Mouse (Mus musculus): ENCODE measurements at regions not wholly inside any gene's neighbourhood (a gene's known extent, or its start where the extent isn't known, plus 50 kb on each side); places are given as distances from the start of the nearest gene placed in this dataset.

DNA sequence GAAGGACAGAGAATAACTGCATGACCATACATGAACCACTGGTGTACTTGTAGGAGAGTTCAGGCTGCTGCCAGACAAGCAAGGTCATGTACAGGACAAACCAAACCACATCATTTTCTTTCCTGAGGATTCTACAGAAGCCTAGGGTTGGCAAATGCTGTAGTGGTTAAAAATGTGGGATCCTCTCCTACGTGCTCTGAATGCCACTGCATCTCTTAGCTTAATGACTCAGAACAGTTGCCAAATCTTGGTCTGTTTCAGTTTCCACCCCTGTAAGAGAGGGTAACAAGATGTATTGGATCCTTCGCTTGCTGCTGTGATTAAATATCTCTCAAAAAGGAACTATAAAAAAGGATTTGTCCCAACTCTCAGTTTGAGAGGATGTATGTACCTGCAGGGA is 938.1 kb downstream of the 4930444P10Rik start:
- Histone ChIP-seq H3K4me1 (no peaks in the 10 kb centered on the region), H3K9me3 (replicated peaks) (no peaks in the 10 kb centered on the region), H3K27ac (no peak overlapping the region), H3K4me3 (no peak overlapping the region), H3K9ac (no peak overlapping the region), H3K36me3 (no peaks in the 10 kb centered on the region), H3K27me3 (no peaks in the 10 kb centered on the region), H3K4me2 (replicated peaks) (no peak overlapping the region)
- no peak for ATAC-seq (ENCODE audit: low FRiP score)
- 89% methylated on average over 2 of the region's 2 CpGs for WGBS

- ATAC-seq (ENCODE audit: low FRiP score) = no peak
- 91% methylated on average over 2 of the region's 2 CpGs for WGBS
Observed at GRCm38 (mm10) chr1:15153952-15154351, 939.2 kb downstream of the 4930444P10Rik start.

GRCm38 (mm10) chr1:15143922-15144591 is 949.1 kb downstream of the 4930444P10Rik start:
- 90% methylated on average over 1 of the region's 1 CpGs for WGBS
- Histone ChIP-seq H3K4me3 (no peak overlapping the region), H3K27ac (no peak overlapping the region), H3K36me3 (no peaks in the 10 kb centered on the region), H3K4me1 (no peaks in the 10 kb centered on the region), H3K9ac (no peak overlapping the region), H3K4me2 (replicated peaks) (no peak overlapping the region), H3K9me3 (replicated peaks) (no peaks in the 10 kb centered on the region), H3K27me3 (no peaks in the 10 kb centered on the region)
- ATAC-seq (ENCODE audit: low FRiP score) = no peak

More at GRCm38 (mm10) chr1:15153952-15154351, 939.2 kb downstream of the 4930444P10Rik start:
- Histone ChIP-seq H3K4me3 (no peak overlapping the region), H3K9ac (no peak overlapping the region), H3K9me3 (replicated peaks) (no peaks in the 10 kb centered on the region), H3K36me3 (no peaks in the 10 kb centered on the region), H3K4me2 (replicated peaks) (no peak overlapping the region), H3K4me1 (no peaks in the 10 kb centered on the region), H3K27me3 (no peaks in the 10 kb centered on the region), H3K27ac (no peak overlapping the region)

DNA sequence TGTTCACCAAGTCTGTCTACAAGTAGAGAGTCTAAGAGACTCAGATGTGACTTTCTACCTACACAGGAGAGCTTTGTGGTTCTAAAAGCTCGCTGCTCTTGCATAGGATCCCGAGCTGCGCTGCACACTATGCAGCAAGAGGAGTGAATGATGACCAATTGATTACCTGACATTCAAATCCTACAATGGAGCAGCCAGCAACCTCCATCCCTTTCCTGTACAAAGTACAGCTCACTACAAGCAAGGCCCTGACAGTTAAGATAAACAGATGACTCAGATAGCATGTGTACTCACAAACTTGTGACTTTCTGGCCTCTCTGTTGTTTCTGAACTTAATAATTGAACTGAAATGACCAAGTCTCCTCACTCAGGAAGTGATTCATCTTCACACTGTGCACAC is 974.7 kb downstream of the 4930444P10Rik start:
- H3K27ac ChIP-seq = no peak overlapping the region
- no peak overlapping the region for H3K4me3 ChIP-seq
- ATAC-seq (ENCODE audit: low FRiP score) = no peak
- WGBS = 81% methylated on average over 3 of the region's 3 CpGs
- no peak overlapping the region for H3K9ac ChIP-seq
- H3K36me3 ChIP-seq = no peaks in the 10 kb centered on the region
- H3K9me3 ChIP-seq (replicated peaks) = no peaks in the 10 kb centered on the region
- no peak overlapping the region for H3K4me2 ChIP-seq (replicated peaks)
- no peaks in the 10 kb centered on the region for H3K27me3 ChIP-seq
- no peaks in the 10 kb centered on the region for H3K4me1 ChIP-seq

GRCm38 (mm10) chr1:15111420-15111819 is 981.7 kb downstream of the 4930444P10Rik start:
- Histone ChIP-seq H3K27ac (no peak overlapping the region), H3K4me2 (replicated peaks) (no peak overlapping the region), H3K4me1 (no peaks in the 10 kb centered on the region), H3K9ac (no peak overlapping the region), H3K9me3 (replicated peaks) (no peaks in the 10 kb centered on the region), H3K4me3 (no peak overlapping the region), H3K27me3 (no peaks in the 10 kb centered on the region), H3K36me3 (no peaks in the 10 kb centered on the region)
- no peak for ATAC-seq (ENCODE audit: low FRiP score)
- WGBS = 87% methylated on average over 2 of the region's 2 CpGs

- ATAC-seq (ENCODE audit: low FRiP score) = no peak
- H3K9ac ChIP-seq = no peak overlapping the region
- no peak overlapping the region for H3K4me3 ChIP-seq
- H3K4me1 ChIP-seq = no peaks in the 10 kb centered on the region
- H3K36me3 ChIP-seq = no peaks in the 10 kb centered on the region
- no peaks in the 10 kb centered on the region for H3K9me3 ChIP-seq (replicated peaks)
- no peak overlapping the region for H3K27ac ChIP-seq
- H3K27me3 ChIP-seq = no peaks in the 10 kb centered on the region
- 96% methylated on average over 1 of the region's 1 CpGs for WGBS
- H3K4me2 ChIP-seq (replicated peaks) = no peak overlapping the region
Observed at GRCm38 (mm10) chr1:15070331-15070730, 1022.8 kb downstream of the 4930444P10Rik start.

DNA sequence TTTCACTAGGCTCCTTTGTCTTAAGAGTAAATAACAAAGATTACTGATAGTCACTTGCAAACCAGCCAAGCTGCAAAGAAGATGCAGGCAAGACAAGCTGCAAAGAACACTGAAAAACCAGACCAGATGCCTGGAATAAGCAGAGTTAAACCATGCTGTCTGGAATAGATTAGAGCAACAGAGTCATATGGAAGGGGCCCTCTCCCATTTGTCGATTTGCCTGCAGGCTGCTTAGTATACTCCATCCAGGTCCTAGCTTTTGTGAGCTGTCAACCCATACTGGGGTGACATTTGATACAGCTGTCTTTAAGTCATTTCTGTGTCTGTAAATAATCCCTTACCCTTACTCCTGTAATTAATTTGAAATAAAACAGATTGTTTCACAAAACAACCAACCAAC is 1059.1 kb downstream of the 4930444P10Rik start:
- Histone ChIP-seq H3K27ac (no peak overlapping the region), H3K27me3 (no peaks in the 10 kb centered on the region), H3K9ac (no peak overlapping the region), H3K4me1 (no peaks in the 10 kb centered on the region), H3K9me3 (replicated peaks) (no peaks in the 10 kb centered on the region), H3K36me3 (no peaks in the 10 kb centered on the region), H3K4me2 (replicated peaks) (no peak overlapping the region), H3K4me3 (no peak overlapping the region)
- WGBS = 58% methylated on average over 1 of the region's 1 CpGs
- no peak for ATAC-seq (ENCODE audit: low FRiP score)

- no peak for ATAC-seq (ENCODE audit: low FRiP score)
- no peaks in the 10 kb centered on the region for H3K4me1 ChIP-seq
- no peaks in the 10 kb centered on the region for H3K36me3 ChIP-seq
- WGBS = 86% methylated on average over 4 of the region's 4 CpGs
- no peak overlapping the region for H3K4me2 ChIP-seq (replicated peaks)
- H3K9ac ChIP-seq = no peak overlapping the region
- no peak overlapping the region for H3K27ac ChIP-seq
- H3K27me3 ChIP-seq = no peaks in the 10 kb centered on the region
- no peak overlapping the region for H3K4me3 ChIP-seq
- H3K9me3 ChIP-seq (replicated peaks) = no peaks in the 10 kb centered on the region
Observed at GRCm38 (mm10) chr1:15018460-15018779, 1074.7 kb downstream of the 4930444P10Rik start.

- Histone ChIP-seq H3K27ac (no peak overlapping the region), H3K9ac (no peak overlapping the region), H3K4me2 (replicated peaks) (no peak overlapping the region), H3K4me1 (no peaks in the 10 kb centered on the region), H3K36me3 (no peaks in the 10 kb centered on the region), H3K4me3 (no peak overlapping the region), H3K9me3 (replicated peaks) (no peaks in the 10 kb centered on the region), H3K27me3 (no peaks in the 10 kb centered on the region)
- WGBS = 72% methylated on average over 9 of the region's 9 CpGs
- no peak; the same call in 1 of the 2 replicates for ATAC-seq (ENCODE audit: low FRiP score)
Observed at GRCm38 (mm10) chr1:15017689-15018459, 1075.3 kb downstream of the 4930444P10Rik start.

- WGBS = 6% methylated on average over 3 of the region's 3 CpGs
Observed at GRCm38 (mm10) chr1:15007663-15008344, 1085.3 kb downstream of the 4930444P10Rik start.

GRCm38 (mm10) chr1:14995348-14995747 is 1097.8 kb downstream of the 4930444P10Rik start:
- ATAC-seq (ENCODE audit: low FRiP score) = no peak
- Histone ChIP-seq H3K4me1 (no peaks in the 10 kb centered on the region), H3K27me3 (no peaks in the 10 kb centered on the region), H3K4me3 (no peak overlapping the region), H3K36me3 (no peaks in the 10 kb centered on the region), H3K9me3 (replicated peaks) (no peaks in the 10 kb centered on the region), H3K9ac (no peak overlapping the region), H3K27ac (no peak overlapping the region), H3K4me2 (replicated peaks) (no peak overlapping the region)
- 91% methylated on average over 3 of the region's 3 CpGs for WGBS

More at GRCm38 (mm10) chr1:15007663-15008344, 1085.3 kb downstream of the 4930444P10Rik start:
- Histone ChIP-seq H3K36me3 (no peaks in the 10 kb centered on the region), H3K9me3 (replicated peaks) (no peaks in the 10 kb centered on the region), H3K4me2 (replicated peaks) (no peak overlapping the region), H3K4me1 (no peaks in the 10 kb centered on the region), H3K4me3 (no peak overlapping the region), H3K27me3 (no peaks in the 10 kb centered on the region), H3K27ac (no peak overlapping the region), H3K9ac (no peak overlapping the region)
- ATAC-seq (ENCODE audit: low FRiP score) = peak; percentile 64; the same call in 1 of the 2 replicates

GRCm38 (mm10) chr1:14980093-14980711 is 1112.9 kb downstream of the 4930444P10Rik start:
- no peaks in the 10 kb centered on the region for H3K27me3 ChIP-seq
- 49% methylated on average over 6 of the region's 6 CpGs for WGBS
- no peaks in the 10 kb centered on the region for H3K4me1 ChIP-seq
- peak; percentile 22; the same call in 1 of the 2 replicates for ATAC-seq (ENCODE audit: low FRiP score)
- H3K4me2 ChIP-seq (replicated peaks) = no peak overlapping the region
- H3K9ac ChIP-seq = no peak overlapping the region
- H3K27ac ChIP-seq = no peak overlapping the region
- no peaks in the 10 kb centered on the region for H3K36me3 ChIP-seq
- H3K9me3 ChIP-seq (replicated peaks) = peaks cover 5% of the 10 kb centered on the region; the same call in 1 of the 2 replicates
- H3K4me3 ChIP-seq = no peak overlapping the region

Measured in hindbrain, embryonic 12.5 days (tissue).